Mouse (Mus musculus) frontal cortex, adult 2 months (tissue): Measurements from ENCODE around the gene Ndufb8. TPM values are rescaled to one million over a fixed set of nuclear protein-coding genes. Genes with fewer than 3 reads are reported as not detected.

Experiments
- DNase-seq, 2 experiments: peaks; one replicate each; pipeline ENCODE4 v3.0.0; 2022; ENCODE audit warnings: low spot score in 1 of 2; ENCODE audit errors: extremely low spot score in 1 of 2
- polyA plus RNA-seq: library from polyadenylated mRNA; depleted of rRNA; stranded (reverse); fragments of >200 nt; gene quantifications from 2 replicates; pipeline ENCODE4 v1.2.3, GENCODE M21; 2012; rRNA removed

Ndufb8 gene
- 501 and 602 TPM in 2 replicates for polyA plus RNA-seq

GRCm38 (mm10) chr19:44554861-44555590 lies at the start of gene Ndufb8:
TSS of gene Ndufb8 (minus strand) at chr19:44555440.
- DNase-seq: peak; percentile 83 to 97

- no peak for DNase-seq
These were observed 38.9 kb upstream of the Ndufb8 start for GRCm38 (mm10) chr19:44594180-44594579.

GRCm38 (mm10) chr19:44591638-44592037 lies 36.4 kb upstream of the Ndufb8 start:
- no peak for DNase-seq

GRCm38 (mm10) chr19:44590992-44591391 lies 35.8 kb upstream of the Ndufb8 start:
- DNase-seq: no peak

GRCm38 (mm10) chr19:44589591-44590223 lies 34.5 kb upstream of the Ndufb8 start:
- DNase-seq: no peak

- DNase-seq: no peak
These were observed 32.8 kb upstream of the Ndufb8 start for GRCm38 (mm10) chr19:44588036-44588435.

- peak; percentile 62 to 97 for DNase-seq
These were observed 27.5 kb upstream of the Ndufb8 start for GRCm38 (mm10) chr19:44582638-44583309.

- DNase-seq: no peak
These were observed 26.9 kb upstream of the Ndufb8 start for GRCm38 (mm10) chr19:44582103-44582502.

- no peak for DNase-seq
These were observed 22.8 kb upstream of the Ndufb8 start for GRCm38 (mm10) chr19:44578038-44578437.

GRCm38 (mm10) chr19:44576275-44576674 lies 21.0 kb upstream of the Ndufb8 start:
- DNase-seq: no peak

- no peak for DNase-seq
These were observed 12.5 kb upstream of the Ndufb8 start for GRCm38 (mm10) chr19:44567763-44568162.

- DNase-seq: no peak
These were observed 8.8 kb upstream of the Ndufb8 start for GRCm38 (mm10) chr19:44564006-44564405.

GRCm38 (mm10) chr19:44562652-44563206 lies 7.5 kb upstream of the Ndufb8 start, which contains the start of gene Hif1an:
TSS of gene Hif1an (plus strand) at chr19:44562850.
- peak; percentile 95 to 98 for DNase-seq

GRCm38 (mm10) chr19:44554490-44554860 lies 765 bp downstream of the Ndufb8 start:
- no peak for DNase-seq

GRCm38 (mm10) chr19:44553286-44553685 lies 2.0 kb downstream of the Ndufb8 start:
- no peak for DNase-seq

- DNase-seq: no peak
These were observed 2.5 kb downstream of the Ndufb8 start, which contains the start of gene Gm20538 for GRCm38 (mm10) chr19:44552731-44553130. TSS of gene Gm20538 (minus strand) at chr19:44552831.

- no peak for DNase-seq
These were observed 9.8 kb downstream of the Ndufb8 start, which contains the start of gene Sec31b for GRCm38 (mm10) chr19:44545321-44546041. TSS of gene Sec31b (minus strand) at chr19:44545864.

- DNase-seq: peak in 1 of 2 experiments; percentile 81
These were observed 10.5 kb downstream of the Ndufb8 start for GRCm38 (mm10) chr19:44544775-44545174.

GRCm38 (mm10) chr19:44544372-44544771 lies 10.9 kb downstream of the Ndufb8 start:
- no peak for DNase-seq

GRCm38 (mm10) chr19:44542694-44543178 lies 12.5 kb downstream of the Ndufb8 start:
- no peak for DNase-seq
